Mouse (Mus musculus) MEL (cell line): ENCODE data around the gene Psmb5. TPM values are rescaled to one million over a fixed set of nuclear protein-coding genes. Genes with fewer than 3 reads are reported as not detected.
A peak's percentile ranks its signal among the peaks of the same experiment; 100 is the strongest.

Source experiments
- DNase-seq: peaks from one replicate; pipeline ENCODE4 v3.0.0; 2011; ENCODE audit warnings: low read depth, low spot score
- H3K27ac ChIP-seq: 2 replicates; pipeline ENCODE4 v1.5.1; 2012; ENCODE audit warnings: low read depth, mild to moderate bottlenecking, control low read depth, low read length, moderate library complexity; ENCODE audit not compliant: control insufficient read depth
- H3K27me3 ChIP-seq, 2 experiments: fragments of 150-350 bp in 1 of 2; sonication (generic) in 1 of 2; 2 replicates each; pipeline ENCODE4 v1.6.1; 2012; ENCODE audit warnings: low read length in 2 of 2, mild to moderate bottlenecking in 2 of 2, improper control_type of control experiment in 1 of 2, moderate library complexity in 1 of 2; ENCODE audit not compliant: insufficient read depth in 2 of 2, control insufficient read depth in 1 of 2
- H3K36me3 ChIP-seq, 2 experiments: 2 replicates each; pipeline ENCODE4 v1.6.1; 2012 to 2014; ENCODE audit warnings: low read length in 2 of 2, improper control_type of control experiment in 1 of 2, inconsistent platforms in 1 of 2, mild to moderate bottlenecking in 1 of 2; ENCODE audit not compliant: insufficient read depth in 2 of 2, control insufficient read depth in 1 of 2
- H3K4me1 ChIP-seq, 2 experiments: fragments of 150-350 bp in 1 of 2; sonication (generic) in 1 of 2; 2 replicates each; pipeline ENCODE4 v1.6.1; 2012; ENCODE audit warnings: low read length in 2 of 2, improper control_type of control experiment in 1 of 2, mild to moderate bottlenecking in 1 of 2; ENCODE audit not compliant: insufficient read depth in 2 of 2, control insufficient read depth in 1 of 2
- H3K4me3 ChIP-seq, 2 experiments: fragments of 150-350 bp in 1 of 2; sonication (generic) in 1 of 2; 2 replicates each; pipeline ENCODE4 v1.5.1; 2012; ENCODE audit warnings: low read depth in 2 of 2, low read length in 2 of 2, mild to moderate bottlenecking in 2 of 2, moderate library complexity in 2 of 2, control low read depth in 1 of 2, improper control_type of control experiment in 1 of 2; ENCODE audit not compliant: control insufficient read depth in 1 of 2, insufficient read depth in 1 of 2
- H3K79me2 ChIP-seq: 2 replicates; pipeline ENCODE4 v1.6.1; 2012; ENCODE audit warnings: mild to moderate bottlenecking, low read length, moderate library complexity; ENCODE audit not compliant: control insufficient read depth, poor library complexity, insufficient read depth
- H3K9ac ChIP-seq: 2 replicates; pipeline ENCODE4 v1.6.1; 2012; ENCODE audit warnings: low read depth, mild to moderate bottlenecking, control low read depth, low read length, moderate library complexity; ENCODE audit not compliant: control insufficient read depth, poor library complexity, severe bottlenecking
- H3K9me3 ChIP-seq: fragments of 150-350 bp; sonication (generic); replicated peaks from 2 replicates; pipeline ENCODE4 v1.6.1; 2012; ENCODE audit warnings: mild to moderate bottlenecking, low read length, improper control_type of control experiment, moderate library complexity; ENCODE audit not compliant: insufficient read depth
- BHLHE40 ChIP-seq: IDR thresholded peaks from 2 replicates; pipeline ENCODE4 v1.6.1; 2012; ENCODE audit warnings: low read depth, mild to moderate bottlenecking, inconsistent platforms, low read length, improper control_type of control experiment, borderline replicate concordance
- CHD1 ChIP-seq: IDR thresholded peaks from 2 replicates; pipeline ENCODE4 v1.6.1; 2012; ENCODE audit warnings: low read depth, mild to moderate bottlenecking, inconsistent platforms, low read length, improper control_type of control experiment
- CHD2 ChIP-seq: IDR thresholded peaks from 2 replicates; pipeline ENCODE4 v1.6.1; 2011; ENCODE audit warnings: low read length, improper control_type of control experiment
- CTCF ChIP-seq, 3 experiments: IDR thresholded peaks in 2 of 3; conservative IDR thresholded peaks in 1 of 3; 2 replicates each; pipeline ENCODE4 v1.5.1; 2011 to 2012; ENCODE audit warnings: low read length in 3 of 3, low read depth in 2 of 3, mild to moderate bottlenecking in 2 of 3, improper control_type of control experiment in 1 of 3, inconsistent platforms in 1 of 3, mixed read lengths in 1 of 3, moderate library complexity in 1 of 3; ENCODE audit not compliant: control insufficient read depth in 1 of 3, insufficient read depth in 1 of 3, poor library complexity in 1 of 3, severe bottlenecking in 1 of 3
- E2F4 ChIP-seq: IDR thresholded peaks from 2 replicates; pipeline ENCODE4 v1.6.1; 2011; ENCODE audit warnings: low read depth, low read length, improper control_type of control experiment, borderline replicate concordance
- ELF1 ChIP-seq: IDR thresholded peaks from 2 replicates; pipeline ENCODE4 v1.6.1; 2014; ENCODE audit warnings: low read depth, mild to moderate bottlenecking, inconsistent platforms, low read length, improper control_type of control experiment, moderate library complexity
- EP300 ChIP-seq, 2 experiments: IDR thresholded peaks; 2 replicates each; pipeline ENCODE4 v1.6.1; 2011; ENCODE audit warnings: improper control_type of control experiment in 2 of 2, low read length in 2 of 2, low read depth in 1 of 2, mild to moderate bottlenecking in 1 of 2
- ETS1 ChIP-seq: IDR thresholded peaks from 2 replicates; pipeline ENCODE4 v1.6.1; 2012; ENCODE audit warnings: low read depth, mild to moderate bottlenecking, inconsistent platforms, low read length, improper control_type of control experiment, moderate library complexity
- GABPA ChIP-seq: IDR thresholded peaks from 2 replicates; pipeline ENCODE4 v1.6.1; 2012; ENCODE audit warnings: low read depth, mild to moderate bottlenecking, inconsistent platforms, low read length, improper control_type of control experiment, moderate library complexity
- HCFC1 ChIP-seq: IDR thresholded peaks from 2 replicates; pipeline ENCODE4 v1.6.1; 2012; ENCODE audit warnings: low read depth, mild to moderate bottlenecking, inconsistent platforms, low read length, improper control_type of control experiment, moderate library complexity
- JUND ChIP-seq: IDR thresholded peaks from 2 replicates; pipeline ENCODE4 v1.6.1; 2011; ENCODE audit warnings: low read depth, mild to moderate bottlenecking, improper control_type of control experiment, low read length
- KAT2A ChIP-seq: conservative IDR thresholded peaks from 2 replicates; pipeline ENCODE4 v1.6.1; 2012; ENCODE audit warnings: low read depth, low read length, improper control_type of control experiment, inconsistent platforms
- MAX ChIP-seq: IDR thresholded peaks from 2 replicates; pipeline ENCODE4 v1.6.1; 2011; ENCODE audit warnings: low read length, improper control_type of control experiment
- MEF2A ChIP-seq: IDR thresholded peaks from 2 replicates; pipeline ENCODE4 v1.6.1; 2014; ENCODE audit warnings: low read depth, mild to moderate bottlenecking, inconsistent platforms, low read length, improper control_type of control experiment; ENCODE audit not compliant: poor library complexity, insufficient replicate concordance, severe bottlenecking; ENCODE audit errors: extremely low read depth
- MXI1 ChIP-seq: IDR thresholded peaks from 2 replicates; pipeline ENCODE4 v1.6.1; 2011; ENCODE audit warnings: mild to moderate bottlenecking, low read depth, low read length, improper control_type of control experiment
- MYC ChIP-seq: IDR thresholded peaks from 2 replicates; pipeline ENCODE4 v1.6.1; 2011; ENCODE audit warnings: low read depth, mild to moderate bottlenecking, low read length, improper control_type of control experiment, moderate library complexity
- NELFE ChIP-seq: IDR thresholded peaks from 2 replicates; pipeline ENCODE4 v1.6.1; 2011; ENCODE audit warnings: low read depth, low read length, improper control_type of control experiment
- NRF1 ChIP-seq: IDR thresholded peaks from 2 replicates; pipeline ENCODE4 v1.6.1; 2014; ENCODE audit warnings: low read depth, mild to moderate bottlenecking, inconsistent platforms, low read length, improper control_type of control experiment, moderate library complexity; ENCODE audit not compliant: poor library complexity, insufficient read depth, severe bottlenecking
- POLR2A ChIP-seq, 2 experiments: IDR thresholded peaks; 2 replicates each; pipeline ENCODE4 v1.6.1; 2011 to 2012; ENCODE audit warnings: low read length in 2 of 2, mild to moderate bottlenecking in 2 of 2, control low read depth in 1 of 2, improper control_type of control experiment in 1 of 2, low read depth in 1 of 2, moderate library complexity in 1 of 2; ENCODE audit not compliant: control insufficient read depth in 1 of 2, insufficient read depth in 1 of 2, poor library complexity in 1 of 2
- POLR2AphosphoS2 ChIP-seq: IDR thresholded peaks from 2 replicates; pipeline ENCODE4 v1.6.1; 2011; ENCODE audit warnings: low read length, improper control_type of control experiment
- POLR2AphosphoS5 ChIP-seq: IDR thresholded peaks from 2 replicates; pipeline ENCODE4 v1.6.1; 2012; ENCODE audit warnings: low read depth, borderline replicate concordance, mild to moderate bottlenecking, inconsistent platforms, low read length, moderate library complexity, mixed read lengths
- RAD21 ChIP-seq: IDR thresholded peaks from 2 replicates; pipeline ENCODE4 v1.6.1; 2011; ENCODE audit warnings: mild to moderate bottlenecking, low read depth, low read length, improper control_type of control experiment
- RCOR1 ChIP-seq: IDR thresholded peaks from 2 replicates; pipeline ENCODE4 v1.6.1; 2012; ENCODE audit warnings: low read depth, mild to moderate bottlenecking, inconsistent platforms, low read length, improper control_type of control experiment
- SIN3A ChIP-seq: IDR thresholded peaks from 2 replicates; pipeline ENCODE4 v1.6.1; 2012; ENCODE audit warnings: low read length, improper control_type of control experiment, inconsistent platforms
- SMC3 ChIP-seq: IDR thresholded peaks from 2 replicates; pipeline ENCODE4 v1.6.1; 2011; ENCODE audit warnings: low read depth, low read length, improper control_type of control experiment
- TAL1 ChIP-seq: IDR thresholded peaks from 2 replicates; pipeline ENCODE4 v1.6.1; 2012; ENCODE audit warnings: mild to moderate bottlenecking, inconsistent platforms, low read length, moderate library complexity, mixed read lengths
- TBP ChIP-seq: IDR thresholded peaks from 2 replicates; pipeline ENCODE4 v1.8.0; 2011; ENCODE audit warnings: low read depth, low read length, improper control_type of control experiment
- TCF12 ChIP-seq: IDR thresholded peaks from 2 replicates; pipeline ENCODE4 v1.6.1; 2014; ENCODE audit warnings: low read depth, mild to moderate bottlenecking, inconsistent platforms, low read length, improper control_type of control experiment, moderate library complexity
- UBTF ChIP-seq: IDR thresholded peaks from 2 replicates; pipeline ENCODE4 v1.6.1; 2012; ENCODE audit warnings: low read depth, mild to moderate bottlenecking, inconsistent platforms, low read length, improper control_type of control experiment, moderate library complexity, borderline replicate concordance; ENCODE audit not compliant: insufficient read depth
- USF1 ChIP-seq: IDR thresholded peaks from 2 replicates; pipeline ENCODE4 v1.6.1; 2014; ENCODE audit warnings: low read depth, mild to moderate bottlenecking, inconsistent platforms, low read length, improper control_type of control experiment, moderate library complexity
- USF2 ChIP-seq, 2 experiments: IDR thresholded peaks; 2 replicates each; pipeline ENCODE4 v1.6.1; 2011 to 2012; ENCODE audit warnings: improper control_type of control experiment in 2 of 2, low read length in 2 of 2, borderline replicate concordance in 1 of 2, inconsistent platforms in 1 of 2, low read depth in 1 of 2, mild to moderate bottlenecking in 1 of 2; ENCODE audit not compliant: insufficient read depth in 1 of 2
- ZC3H11A ChIP-seq: IDR thresholded peaks from 2 replicates; pipeline ENCODE4 v1.6.1; 2012; ENCODE audit warnings: low read depth, mild to moderate bottlenecking, inconsistent platforms, low read length, improper control_type of control experiment
- ZKSCAN1 ChIP-seq: IDR thresholded peaks from 2 replicates; pipeline ENCODE4 v1.6.1; 2012; ENCODE audit warnings: low read depth, mild to moderate bottlenecking, inconsistent platforms, low read length, improper control_type of control experiment, moderate library complexity
- ZMIZ1 ChIP-seq: IDR thresholded peaks from 2 replicates; pipeline ENCODE4 v1.6.1; 2012; ENCODE audit warnings: low read depth, mild to moderate bottlenecking, inconsistent platforms, low read length, improper control_type of control experiment, moderate library complexity
- ZNF384 ChIP-seq: IDR thresholded peaks from 2 replicates; pipeline ENCODE4 v1.6.1; 2012; ENCODE audit warnings: low read depth, mild to moderate bottlenecking, inconsistent platforms, low read length, improper control_type of control experiment
- polyA plus RNA-seq, 2 experiments: library from polyadenylated mRNA; stranded (reverse) in 1 of 2; unstranded in 1 of 2; fragments of >175 nt in 1 of 2; fragments of >200 nt in 1 of 2; gene quantifications; 2 replicates each; pipeline versions ENCODE4 v1.2.1 to v1.2.4; 2012; ENCODE audit warnings: low replicate concordance in 2 of 2, low read depth in 1 of 2; ENCODE audit not compliant: insufficient read length in 2 of 2, insufficient read depth in 1 of 2, missing spikeins in 1 of 2
- total RNA-seq: library from RNA; depleted of rRNA; stranded (reverse); fragments of 300-350 nt; gene quantifications from 2 replicates; pipeline ENCODE4 v1.2.3, GENCODE M21; 2012

The Psmb5 gene
- total and polyA plus RNA-seq, 3 experiments, result 305 to 546 (median 318) TPM

- peak; percentile 95 for DNase-seq
- Histone ChIP-seq H3K9ac (no peak overlapping the region), H3K27me3 (no peaks in the 10 kb centered on the region), H3K27ac (no peak overlapping the region), H3K9me3 (no peaks in the 10 kb centered on the region), H3K4me1 (peaks cover 4 to 31% of the 10 kb centered on the region in 2 experiments), H3K36me3 (peaks cover 12 to 37% of the 10 kb centered on the region in 2 experiments), H3K79me2 (peaks cover 24% of the 10 kb centered on the region), H3K4me3 (no peak overlapping the region)
- TF ChIP-seq E2F4, result no peak
- TF ChIP-seq BHLHE40, result no peak
- TF ChIP-seq EP300 (IDR thresholded peaks at IDR 0.05; ENCODE audit: low read depth in 1 of 2, low read length in 2 of 2), result 0 out of 4 replicates have a peak, but pooled peaks of 1 of the 2 experiments have one; percentile 11
- TF ChIP-seq CHD2, result no peak
- no peak for TF ChIP-seq UBTF
- TF ChIP-seq ELF1, result no peak
- TF ChIP-seq TAL1, result no peak
- peak; percentile 47; the same call in 1 of the 2 replicates for TF ChIP-seq ZC3H11A
- no peak for TF ChIP-seq POLR2AphosphoS2
- 0 out of 4 replicates have a peak, but pooled peaks of 1 of the 2 experiments have one; percentile 22 for TF ChIP-seq POLR2A (IDR thresholded peaks at IDR 0.05; ENCODE audit: control insufficient read depth in 1 of 2, insufficient read depth in 1 of 2, low read depth in 1 of 2, low read length in 2 of 2, poor library complexity in 1 of 2)
- TF ChIP-seq SMC3, result peak; percentile 80
- peak; percentile 55 for TF ChIP-seq RAD21
- TF ChIP-seq USF1, result no peak
- no peak for TF ChIP-seq ETS1
- no peak for TF ChIP-seq USF2 (IDR thresholded peaks at IDR 0.05; ENCODE audit: borderline replicate concordance in 1 of 2, insufficient read depth in 1 of 2, low read depth in 1 of 2, low read length in 2 of 2)
- no peak for TF ChIP-seq NELFE
- TF ChIP-seq MEF2A, result no peak
- TF ChIP-seq POLR2AphosphoS5, result no peak
- peak; percentile 18; the same call in 1 of the 2 replicates for TF ChIP-seq JUND
- TF ChIP-seq ZKSCAN1, result no peak
- no peak for TF ChIP-seq TCF12
- peak; percentile 75 for TF ChIP-seq MYC
- no peak for TF ChIP-seq KAT2A
- no peak for TF ChIP-seq CHD1
- TF ChIP-seq CTCF (IDR thresholded peaks at IDR 0.05 in 2 of 3, conservative IDR thresholded peaks at IDR 0.05 in 1 of 3; ENCODE audit: control insufficient read depth in 1 of 3, insufficient read depth in 1 of 3, low read depth in 2 of 3, low read length in 3 of 3, poor library complexity in 1 of 3, severe bottlenecking in 1 of 3), result peak; percentile 82 to 97 (median 88)
- TF ChIP-seq RCOR1, result no peak
- TF ChIP-seq GABPA, result no peak
- TF ChIP-seq NRF1, result no peak
- TF ChIP-seq HCFC1, result peak; percentile 60; the same call in 1 of the 2 replicates
- no peak for TF ChIP-seq MXI1
- peak; percentile 53 for TF ChIP-seq SIN3A
- TF ChIP-seq MAX, result no peak
- TF ChIP-seq ZNF384, result no peak
- TF ChIP-seq TBP, result peak; percentile 64
- no peak for TF ChIP-seq ZMIZ1
Observed at GRCm38 (mm10) chr14:54650621-54651454, 33.0 kb upstream of the Psmb5 start.
